Comparison of ENCODE assay signal across 8 mouse cellular contexts in genomic region chr12:87199206-87199972, GRCm38 (mm10). TPM values are rescaled to one million over a fixed set of nuclear protein-coding genes. Genes with fewer than 3 reads are reported as not detected.
DNase-seq lines count a peak whose midpoint lies in the region; ATAC-seq and TF ChIP-seq lines count a peak whose summit lies in the region.

TSS of gene Samd15 (plus strand) at chr12:87199723.

- H3K4me2 ChIP-seq in heart, postnatal 0 days (ENCODE audit: low read depth, low read length), result peak within 1 kb of the TSS; percentile 99
- peak within 1 kb of the TSS; percentile 97 for H3K4me2 ChIP-seq in liver, postnatal 0 days (ENCODE audit: low read depth, low read length)
- peak within 1 kb of the TSS; percentile 79 for H3K4me2 ChIP-seq in neural tube, embryonic 13.5 days

- H3K9me3 ChIP-seq in heart, postnatal 0 days (replicated peaks; ENCODE audit: control insufficient read depth, low read length), result no peaks in the 10 kb centered on the region
- no peaks in the 10 kb centered on the region for H3K9me3 ChIP-seq in liver, postnatal 0 days (ENCODE audit: low read length)
- H3K9me3 ChIP-seq in neural tube, embryonic 13.5 days, result no peaks in the 10 kb centered on the region

- ATAC-seq in heart, postnatal 0 days (ENCODE audit: insufficient read depth, low read depth), result peak; percentile 48
- peak; percentile 51 for ATAC-seq in liver, postnatal 0 days
- ATAC-seq in neural tube, embryonic 13.5 days (ENCODE audit: low read depth), result peak; percentile 80

- peak within 1 kb of the TSS; percentile 95 for H3K9ac ChIP-seq in heart, postnatal 0 days (replicated peaks; ENCODE audit: low read depth, low read length)
- H3K9ac ChIP-seq in liver, postnatal 0 days (replicated peaks), result peak within 1 kb of the TSS; percentile 83
- H3K9ac ChIP-seq in neural tube, embryonic 13.5 days, result peak within 1 kb of the TSS; percentile 92

- DNase-seq in CD8-positive naive resting alpha-beta T cell, adult 2 months (ENCODE audit: low read depth in 2 of 2, low spot score in 2 of 2), result peak; percentile 28 to 45
- peak; percentile 66 for DNase-seq in adrenal gland, postnatal 10 days
- DNase-seq in heart, postnatal 0 days (ENCODE audit: low spot score), result peak; percentile 20
- DNase-seq in kidney, postnatal 10 days, result peak; percentile 61
- DNase-seq in liver, postnatal 0 days, result no peak
- DNase-seq in thymus, postnatal 10 days (ENCODE audit: low spot score in 2 of 2), result peak; percentile 56 to 58

- peak within 1 kb of the TSS; percentile 86 for H3K4me3 ChIP-seq in embryonic fibroblast, embryonic 13.5 days (ENCODE audit: insufficient read depth, low read length)
- peak within 1 kb of the TSS; percentile 97 for H3K4me3 ChIP-seq in heart, postnatal 0 days (ENCODE audit: low read depth, low read length)
- peak within 1 kb of the TSS; percentile 87 for H3K4me3 ChIP-seq in liver, postnatal 0 days (ENCODE audit: low read depth, low read length)
- peak within 1 kb of the TSS; percentile 87 for H3K4me3 ChIP-seq in neural tube, embryonic 13.5 days

- WGBS in heart, postnatal 0 days, result under 1% methylated on average over 38 of the region's 38 CpGs
- 3% methylated on average over 37 of the region's 38 CpGs for WGBS in liver, postnatal 0 days (ENCODE audit: insufficient replicate concordance)
- under 1% methylated on average over 35 of the region's 38 CpGs for WGBS in neural tube, embryonic 13.5 days

- no peaks in the 10 kb centered on the region for H3K27me3 ChIP-seq in heart, postnatal 0 days (ENCODE audit: control insufficient read depth, insufficient read depth, low read length)
- H3K27me3 ChIP-seq in liver, postnatal 0 days (ENCODE audit: insufficient read depth, low read length), result 0 out of 2 replicates have a peak, but pooled peaks cover 4% of the 10 kb centered on the region
- no peaks in the 10 kb centered on the region for H3K27me3 ChIP-seq in neural tube, embryonic 13.5 days

- no peak for TF ChIP-seq EP300 in heart, postnatal 0 days (IDR thresholded peaks at IDR 0.05; ENCODE audit: low read depth)
- no peak for TF ChIP-seq EP300 in liver, postnatal 0 days (IDR thresholded peaks at IDR 0.05; ENCODE audit: low read depth)

- no peak for TF ChIP-seq POLR2A in embryonic fibroblast, embryonic 13.5 days (IDR thresholded peaks at IDR 0.05; ENCODE audit: low read depth, low read length)

- H3K27ac ChIP-seq in embryonic fibroblast, embryonic 13.5 days (ENCODE audit: insufficient read depth, low read length), result no peak within 1 kb of the TSS
- peak within 1 kb of the TSS; percentile 74 for H3K27ac ChIP-seq in heart, postnatal 0 days (ENCODE audit: low read depth)
- 0 out of 2 replicates have a peak within 1 kb of the TSS, but pooled peaks have one; percentile 34 for H3K27ac ChIP-seq in liver, postnatal 0 days (ENCODE audit: low read depth)
- peak within 1 kb of the TSS; percentile 93 for H3K27ac ChIP-seq in neural tube, embryonic 13.5 days (replicated peaks)

- no peaks in the 10 kb centered on the region for H3K36me3 ChIP-seq in heart, postnatal 0 days (replicated peaks; ENCODE audit: control insufficient read depth, insufficient read depth, low read length)
- no peaks in the 10 kb centered on the region for H3K36me3 ChIP-seq in liver, postnatal 0 days (replicated peaks; ENCODE audit: insufficient read depth, low read length)
- no peaks in the 10 kb centered on the region for H3K36me3 ChIP-seq in neural tube, embryonic 13.5 days

- H3K4me1 ChIP-seq in embryonic fibroblast, embryonic 13.5 days (ENCODE audit: control insufficient read depth, insufficient read depth, low read length), result peaks cover 5% of the 10 kb centered on the region
- no peaks in the 10 kb centered on the region; the same call in 1 of the 2 replicates for H3K4me1 ChIP-seq in heart, postnatal 0 days (ENCODE audit: control insufficient read depth, insufficient read depth)
- peaks cover 3% of the 10 kb centered on the region; the same call in 1 of the 2 replicates for H3K4me1 ChIP-seq in liver, postnatal 0 days (ENCODE audit: insufficient read depth)
- H3K4me1 ChIP-seq in neural tube, embryonic 13.5 days (replicated peaks), result peaks cover 28% of the 10 kb centered on the region

- no peak for TF ChIP-seq CTCF in embryonic fibroblast, embryonic 13.5 days (IDR thresholded peaks at IDR 0.05; ENCODE audit: borderline replicate concordance, insufficient read depth, low read length)
- no peak for TF ChIP-seq CTCF in heart, postnatal 0 days (IDR thresholded peaks at IDR 0.05; ENCODE audit: low read depth)
- no peak for TF ChIP-seq CTCF in liver, postnatal 0 days (IDR thresholded peaks at IDR 0.05; ENCODE audit: low read depth)

RNA-seq across cellular contexts. Expression of gene Samd15, which starts in this region (rescaled TPM):
- total RNA-seq in adrenal gland, postnatal 10 days (2021), result 1 to 10 TPM; 1.1 to 1.8 TPM
- 1.2 and 1.5 TPM in 2 replicates for polyA plus RNA-seq in embryonic fibroblast, embryonic 13.5 days (2011; ENCODE audit: insufficient read length, low read depth, missing spikeins)
- not detected in 2 replicates for total RNA-seq in heart, postnatal 0 days (2014; rRNA removed; ENCODE audit: low replicate concordance)
- polyA plus RNA-seq in heart, postnatal 0 days (2015; fragmentation: Nextera tagmentation; extraction: Ambion mirVana), result 0.46 and 0.59 TPM in 2 replicates
- polyA plus RNA-seq in liver, postnatal 0 days (2015; fragmentation: Nextera tagmentation; extraction: Ambion mirVana), result 2.3 and 2.8 TPM in 2 replicates
- 1.7 and 2.1 TPM in 2 replicates for polyA plus RNA-seq in neural tube, embryonic 13.5 days (2015; fragmentation: Nextera tagmentation; extraction: Ambion mirVana)

Comparison
In these comparisons a context has a peak if more than half of its experiments do, and no peak if none do; other contexts are left out.
1. Peak in DNase-seq, ATAC-seq, H3K4me3 ChIP-seq, H3K27ac ChIP-seq, H3K9ac ChIP-seq and H3K4me2 ChIP-seq in heart, postnatal 0 days; RNA of the gene not detected or under 1 TPM.